Comparison of ENCODE assay signal across 21 mouse cellular contexts in genomic region chr3:79248659-79249235, GRCm38 (mm10). TPM values are rescaled to one million over a fixed set of nuclear protein-coding genes. Genes with fewer than 3 reads are reported as not detected.
DNase-seq lines count a peak whose midpoint lies in the region; ATAC-seq and TF ChIP-seq lines count a peak whose summit lies in the region.
"Had no signal": no experiment of that assay in that cellular context is flagged by ENCODE, and none has a peak within 500 bp of the region (broad histone marks: within the 10 kb centered on the region; RNA-seq: fewer than 3 reads in every experiment).

No protein-coding gene starts in this region.

- TF ChIP-seq POLR2A in kidney, adult 2 months (IDR thresholded peaks at IDR 0.05; ENCODE audit: low read depth, low read length) = no peak

- no peak overlapping the region; the same call in 1 of the 2 replicates for H3K9ac ChIP-seq in forebrain, postnatal 0 days
- no peak overlapping the region for H3K9ac ChIP-seq in forebrain, embryonic 12.5 days
- H3K9ac ChIP-seq: embryonic facial prominence, embryonic 13.5 days; hindbrain, embryonic 13.5 days; limb, embryonic 13.5 days; liver, embryonic 14.5 days; neural tube, embryonic 12.5 days had no signal

- 71% methylated on average over 5 of the region's 5 CpGs for WGBS in forebrain, postnatal 0 days
- 90% methylated on average over 5 of the region's 5 CpGs for WGBS in forebrain, embryonic 12.5 days
- 75% methylated on average over 5 of the region's 5 CpGs for WGBS in kidney, adult 2 months

- TF ChIP-seq CTCF in forebrain, postnatal 0 days (IDR thresholded peaks at IDR 0.05; ENCODE audit: low read depth) = no peak
- TF ChIP-seq CTCF in kidney, adult 2 months (conservative IDR thresholded peaks at IDR 0.05; ENCODE audit: insufficient read depth, insufficient read length, low read depth, low read length) = no peak

- H3K27me3 ChIP-seq in forebrain, postnatal 0 days (ENCODE audit: insufficient read depth, low read length) = no peaks in the 10 kb centered on the region
- H3K27me3 ChIP-seq in forebrain, embryonic 12.5 days = no peaks in the 10 kb centered on the region
- no peaks in the 10 kb centered on the region for H3K27me3 ChIP-seq in megakaryocyte, embryonic 14.5 days (replicated peaks)
- no peaks in the 10 kb centered on the region for H3K27me3 ChIP-seq in kidney, adult 2 months (replicated peaks; ENCODE audit: control insufficient read depth, insufficient read depth, low read length)
- H3K27me3 ChIP-seq: embryonic facial prominence, embryonic 13.5 days; hindbrain, embryonic 13.5 days; limb, embryonic 13.5 days; neural tube, embryonic 12.5 days had no signal

- H3K36me3 ChIP-seq in forebrain, postnatal 0 days (ENCODE audit: insufficient read depth) = no peaks in the 10 kb centered on the region
- H3K36me3 ChIP-seq in forebrain, embryonic 12.5 days (replicated peaks) = no peaks in the 10 kb centered on the region
- no peaks in the 10 kb centered on the region for H3K36me3 ChIP-seq in megakaryocyte, embryonic 14.5 days (replicated peaks; ENCODE audit: low read length)
- no peaks in the 10 kb centered on the region for H3K36me3 ChIP-seq in kidney, adult 2 months (ENCODE audit: control insufficient read depth, insufficient read depth, low read length)
- H3K36me3 ChIP-seq: embryonic facial prominence, embryonic 13.5 days; hindbrain, embryonic 13.5 days; limb, embryonic 13.5 days; neural tube, embryonic 12.5 days had no signal

- DNase-seq in forebrain, postnatal 0 days = no peak
- DNase-seq in spleen, postnatal 4 days (ENCODE audit: low spot score in 2 of 2) = no peak
- DNase-seq in kidney, adult 2 months = no peak
- DNase-seq: adrenal gland, postnatal 10 days; B cell, adult 2 months; cerebellum, adult 2 months; heart, adult 11 months; heart, postnatal 10 days; kidney, adult 11 months; kidney, postnatal 10 days; layer of hippocampus, adult 9-11 months had no signal

- peaks cover 17% of the 10 kb centered on the region; the same call in 1 of the 2 replicates for H3K4me1 ChIP-seq in forebrain, postnatal 0 days (ENCODE audit: insufficient read depth)
- H3K4me1 ChIP-seq in forebrain, embryonic 12.5 days = peaks cover 21% of the 10 kb centered on the region; the same call in 1 of the 2 replicates
- peaks cover 56% of the 10 kb centered on the region for H3K4me1 ChIP-seq in megakaryocyte, embryonic 14.5 days
- H3K4me1 ChIP-seq in brown adipose tissue, adult 24 weeks (ENCODE audit: control insufficient read depth, insufficient read depth, insufficient read length, low read length) = peaks cover 43% of the 10 kb centered on the region
- H3K4me1 ChIP-seq in kidney, adult 2 months (ENCODE audit: control insufficient read depth, insufficient read depth, low read length) = peaks cover 5% of the 10 kb centered on the region; the same call in 1 of the 2 replicates
- H3K4me1 ChIP-seq: neural tube, embryonic 12.5 days had no signal

- no peaks in the 10 kb centered on the region for H3K9me3 ChIP-seq in forebrain, postnatal 0 days (ENCODE audit: low read length)
- 0 out of 2 replicates have a peak, but pooled peaks cover 2% of the 10 kb centered on the region for H3K9me3 ChIP-seq in forebrain, embryonic 12.5 days
- no peaks in the 10 kb centered on the region for H3K9me3 ChIP-seq in megakaryocyte, embryonic 14.5 days
- H3K9me3 ChIP-seq: embryonic facial prominence, embryonic 13.5 days; limb, embryonic 13.5 days had no signal

- ATAC-seq in forebrain, postnatal 0 days = no peak
- ATAC-seq in forebrain, embryonic 12.5 days (ENCODE audit: low FRiP score) = no peak
- ATAC-seq in megakaryocyte, adult 5-6 weeks (ENCODE audit: poor library complexity, severe bottlenecking) = no peak
- ATAC-seq: midbrain, embryonic 16.5 days had no signal

- H3K4me3 ChIP-seq in forebrain, postnatal 0 days (ENCODE audit: low read depth, low read length) = no peak overlapping the region
- H3K4me3 ChIP-seq in forebrain, embryonic 12.5 days (replicated peaks) = no peak overlapping the region
- peak overlapping the region; percentile 86 for H3K4me3 ChIP-seq in megakaryocyte, embryonic 14.5 days (replicated peaks)
- no peak overlapping the region for H3K4me3 ChIP-seq in brown adipose tissue, adult 24 weeks (ENCODE audit: insufficient read depth, low read depth, low read length)
- no peak overlapping the region for H3K4me3 ChIP-seq in kidney, adult 2 months (ENCODE audit: insufficient read depth, low read depth, low read length)
- H3K4me3 ChIP-seq: embryonic facial prominence, embryonic 13.5 days; hindbrain, embryonic 13.5 days; limb, embryonic 13.5 days; neural tube, embryonic 12.5 days had no signal

- H3K4me2 ChIP-seq in forebrain, postnatal 0 days (ENCODE audit: low read depth) = no peak overlapping the region
- no peak overlapping the region for H3K4me2 ChIP-seq in forebrain, embryonic 12.5 days
- H3K4me2 ChIP-seq: embryonic facial prominence, embryonic 13.5 days; hindbrain, embryonic 13.5 days; limb, embryonic 13.5 days; neural tube, embryonic 12.5 days had no signal

- H3K27ac ChIP-seq in forebrain, postnatal 0 days (ENCODE audit: low read depth, low read length) = peak overlapping the region; percentile 57
- no peak overlapping the region for H3K27ac ChIP-seq in forebrain, embryonic 12.5 days
- H3K27ac ChIP-seq in brown adipose tissue, adult 24 weeks (replicated peaks; ENCODE audit: low read depth, low read length) = 0 out of 2 replicates have a peak overlapping the region, but pooled peaks have one; percentile 29
- no peak overlapping the region for H3K27ac ChIP-seq in kidney, adult 2 months (ENCODE audit: insufficient read depth, low read depth, low read length)
- H3K27ac ChIP-seq: embryonic facial prominence, embryonic 13.5 days; hindbrain, embryonic 13.5 days; limb, embryonic 13.5 days; liver, embryonic 14.5 days; neural tube, embryonic 12.5 days had no signal

RNA-seq across cellular contexts. Expression of gene Rapgef2, which starts 37.6 kb away (rescaled TPM):
- 46.9 and 61.5 TPM in 2 replicates for total RNA-seq in forebrain, postnatal 0 days (2014; rRNA removed)
- polyA plus RNA-seq in forebrain, postnatal 0 days (2015; fragmentation: Nextera tagmentation; extraction: Ambion mirVana) = 5.4 and 8.9 TPM in 2 replicates
- 9.1 and 10.2 TPM in 2 replicates for polyA plus RNA-seq in forebrain, embryonic 12.5 days (2016; fragmentation: Nextera tagmentation; extraction: Ambion mirVana)
- 0.81 and 1.5 TPM in 2 replicates for polyA plus RNA-seq in megakaryocyte, embryonic 14.5 days (2012; ENCODE audit: insufficient read depth, low replicate concordance)
- 17.0 and 17.1 TPM in 2 replicates for total RNA-seq in megakaryocyte, adult 5-6 weeks (2015)
- total RNA-seq in megakaryocyte, adult 5-6 weeks (2017) = 16.4 and 20.5 TPM in 2 replicates
- 6.6 and 8.9 TPM in 2 replicates for polyA plus RNA-seq in brown adipose tissue, adult 24 weeks (2012; ENCODE audit: insufficient read depth, insufficient read length, missing spikeins)
- polyA plus RNA-seq in kidney, adult 2 months (2012; rRNA removed) = 7.6 and 8.0 TPM in 2 replicates

Comparison
In these comparisons a context has a peak if more than half of its experiments do, and no peak if none do; other contexts are left out.
1. H3K27ac ChIP-seq: peak in forebrain, postnatal 0 days (single experiment) and brown adipose tissue, adult 24 weeks (single experiment); none in forebrain, embryonic 12.5 days (single experiment) and kidney, adult 2 months (single experiment).